Mouse (Mus musculus) E14TG2a.4 (cell line): Measurements from ENCODE around the gene Kctd17.

ENCODE experiments used
- CTCF ChIP-seq: conservative IDR thresholded peaks from 2 replicates; pipeline ENCODE4 v1.5.1; 2014; ENCODE audit warnings: low read length
- NANOG ChIP-seq: IDR thresholded peaks from 2 replicates; pipeline ENCODE4 v1.6.1; 2014; ENCODE audit warnings: borderline replicate concordance, low read length, mixed read lengths

DNA sequence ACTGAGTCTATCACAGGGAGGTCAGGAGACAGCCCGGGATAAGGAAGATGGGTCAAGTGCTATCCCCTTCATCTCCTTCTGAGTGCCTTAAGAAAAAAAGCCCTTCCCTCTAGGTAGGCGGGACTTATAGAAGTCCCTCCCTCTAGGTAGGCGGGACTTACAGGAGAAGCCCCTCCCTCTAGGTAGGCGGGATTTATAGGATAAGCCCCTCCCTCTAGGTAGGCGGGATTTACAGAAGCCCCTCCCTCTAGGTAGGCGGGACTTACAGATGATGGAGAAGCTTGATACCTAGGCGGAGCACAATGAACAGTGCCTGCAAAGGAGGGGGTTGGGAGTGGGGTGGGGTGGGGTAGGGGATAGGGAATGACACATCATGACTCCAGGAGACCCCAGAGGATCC, 51.7 kb downstream of the Kctd17 start:
- no peak for TF ChIP-seq NANOG
- no peak for TF ChIP-seq CTCF
